Mouse (Mus musculus): ENCODE measurements around the gene Synj2. TPM values are rescaled to one million over a fixed set of nuclear protein-coding genes. Genes with fewer than 3 reads are reported as not detected.

The Synj2 gene
- polyA plus RNA-seq, 1 experiment, result 7.6 TPM

GRCm38 (mm10) chr17:6054934-6055355 lies 113.9 kb downstream of the Synj2 start:
- no peak overlapping the region for H3K4me3 ChIP-seq (ENCODE audit: low read depth, low read length)
- TF ChIP-seq CTCF (IDR thresholded peaks at IDR 0.05; ENCODE audit: low read depth, low read length), result peak; percentile 28
- TF ChIP-seq POLR2A (IDR thresholded peaks at IDR 0.05; ENCODE audit: insufficient read depth, low read length), result no peak
- no peak overlapping the region for H3K9ac ChIP-seq (ENCODE audit: low read depth, poor library complexity, severe bottlenecking)
- peak overlapping the region; percentile 41; the same call in 1 of the 2 replicates for H3K27ac ChIP-seq (ENCODE audit: insufficient read depth, low read length)
- no peaks in the 10 kb centered on the region for H3K27me3 ChIP-seq (ENCODE audit: control insufficient read depth, insufficient read depth, low read length, poor library complexity, severe bottlenecking)
- H3K4me1 ChIP-seq (ENCODE audit: control insufficient read depth, insufficient read depth, low read length), result no peaks in the 10 kb centered on the region
- peaks cover 5% of the 10 kb centered on the region; the same call in 1 of the 2 replicates for H3K36me3 ChIP-seq (ENCODE audit: control insufficient read depth, insufficient read depth, low read length, poor library complexity, severe bottlenecking)
- no peaks in the 10 kb centered on the region for H3K9me3 ChIP-seq (replicated peaks; ENCODE audit: control insufficient read depth, insufficient read depth, low read length, poor library complexity, severe bottlenecking)

GRCm38 (mm10) chr17:6062793-6063192 lies 121.7 kb downstream of the Synj2 start:
- no peak for TF ChIP-seq CTCF (IDR thresholded peaks at IDR 0.05; ENCODE audit: low read depth, low read length)
- TF ChIP-seq EP300 (IDR thresholded peaks at IDR 0.05; ENCODE audit: insufficient read depth, low read depth, low read length), result no peak
- TF ChIP-seq POLR2A (IDR thresholded peaks at IDR 0.05; ENCODE audit: insufficient read depth, low read length), result no peak
- Histone ChIP-seq H3K9ac (ENCODE audit: low read depth, poor library complexity, severe bottlenecking) (no peak overlapping the region), H3K27ac (ENCODE audit: insufficient read depth, low read length) (no peak overlapping the region)

GRCm38 (mm10) chr17:6063532-6063931 lies 122.5 kb downstream of the Synj2 start:
- no peaks in the 10 kb centered on the region for H3K9me3 ChIP-seq (replicated peaks; ENCODE audit: control insufficient read depth, insufficient read depth, low read length, poor library complexity, severe bottlenecking)
- H3K9ac ChIP-seq (ENCODE audit: low read depth, poor library complexity, severe bottlenecking), result no peak overlapping the region
- H3K27me3 ChIP-seq (ENCODE audit: control insufficient read depth, insufficient read depth, low read length, poor library complexity, severe bottlenecking), result no peaks in the 10 kb centered on the region
- H3K36me3 ChIP-seq (ENCODE audit: control insufficient read depth, insufficient read depth, low read length, poor library complexity, severe bottlenecking), result 0 out of 2 replicates have a peak, but pooled peaks cover 3% of the 10 kb centered on the region
- H3K27ac ChIP-seq (ENCODE audit: insufficient read depth, low read length), result no peak overlapping the region
- no peaks in the 10 kb centered on the region for H3K4me1 ChIP-seq (ENCODE audit: control insufficient read depth, insufficient read depth, low read length)
- no peak overlapping the region for H3K4me3 ChIP-seq (ENCODE audit: low read depth, low read length)
- TF ChIP-seq EP300 (IDR thresholded peaks at IDR 0.05; ENCODE audit: insufficient read depth, low read depth, low read length) (no peak), POLR2A (IDR thresholded peaks at IDR 0.05; ENCODE audit: insufficient read depth, low read length) (no peak)

More at GRCm38 (mm10) chr17:6062793-6063192, 121.7 kb downstream of the Synj2 start:
- Histone ChIP-seq H3K36me3 (ENCODE audit: control insufficient read depth, insufficient read depth, low read length, poor library complexity, severe bottlenecking) (0 out of 2 replicates have a peak, but pooled peaks cover 3% of the 10 kb centered on the region), H3K9me3 (replicated peaks; ENCODE audit: control insufficient read depth, insufficient read depth, low read length, poor library complexity, severe bottlenecking) (no peaks in the 10 kb centered on the region), H3K4me1 (ENCODE audit: control insufficient read depth, insufficient read depth, low read length) (no peaks in the 10 kb centered on the region), H3K4me3 (ENCODE audit: low read depth, low read length) (no peak overlapping the region), H3K27me3 (ENCODE audit: control insufficient read depth, insufficient read depth, low read length, poor library complexity, severe bottlenecking) (no peaks in the 10 kb centered on the region)

GRCm38 (mm10) chr17:6066021-6066420 lies 124.9 kb downstream of the Synj2 start:
- no peaks in the 10 kb centered on the region for H3K4me1 ChIP-seq (ENCODE audit: control insufficient read depth, insufficient read depth, low read length)
- 0 out of 2 replicates have a peak, but pooled peaks cover 3% of the 10 kb centered on the region for H3K36me3 ChIP-seq (ENCODE audit: control insufficient read depth, insufficient read depth, low read length, poor library complexity, severe bottlenecking)
- TF ChIP-seq POLR2A (IDR thresholded peaks at IDR 0.05; ENCODE audit: insufficient read depth, low read length) (no peak), CTCF (IDR thresholded peaks at IDR 0.05; ENCODE audit: low read depth, low read length) (no peak), EP300 (IDR thresholded peaks at IDR 0.05; ENCODE audit: insufficient read depth, low read depth, low read length) (no peak)
- H3K27ac ChIP-seq (ENCODE audit: insufficient read depth, low read length), result no peak overlapping the region
- no peak overlapping the region for H3K9ac ChIP-seq (ENCODE audit: low read depth, poor library complexity, severe bottlenecking)
- H3K4me3 ChIP-seq (ENCODE audit: low read depth, low read length), result no peak overlapping the region
- no peaks in the 10 kb centered on the region for H3K9me3 ChIP-seq (replicated peaks; ENCODE audit: control insufficient read depth, insufficient read depth, low read length, poor library complexity, severe bottlenecking)
- H3K27me3 ChIP-seq (ENCODE audit: control insufficient read depth, insufficient read depth, low read length, poor library complexity, severe bottlenecking), result no peaks in the 10 kb centered on the region

GRCm38 (mm10) chr17:6067613-6068012 lies 126.5 kb downstream of the Synj2 start:
- H3K9ac ChIP-seq (ENCODE audit: low read depth, poor library complexity, severe bottlenecking), result no peak overlapping the region
- H3K36me3 ChIP-seq (ENCODE audit: control insufficient read depth, insufficient read depth, low read length, poor library complexity, severe bottlenecking), result 0 out of 2 replicates have a peak, but pooled peaks cover 3% of the 10 kb centered on the region
- no peak overlapping the region for H3K27ac ChIP-seq (ENCODE audit: insufficient read depth, low read length)
- no peaks in the 10 kb centered on the region for H3K4me1 ChIP-seq (ENCODE audit: control insufficient read depth, insufficient read depth, low read length)
- TF ChIP-seq POLR2A (IDR thresholded peaks at IDR 0.05; ENCODE audit: insufficient read depth, low read length), result no peak
- no peak for TF ChIP-seq EP300 (IDR thresholded peaks at IDR 0.05; ENCODE audit: insufficient read depth, low read depth, low read length)
- no peak for TF ChIP-seq CTCF (IDR thresholded peaks at IDR 0.05; ENCODE audit: low read depth, low read length)
- no peaks in the 10 kb centered on the region for H3K27me3 ChIP-seq (ENCODE audit: control insufficient read depth, insufficient read depth, low read length, poor library complexity, severe bottlenecking)
- H3K4me3 ChIP-seq (ENCODE audit: low read depth, low read length), result no peak overlapping the region
- no peaks in the 10 kb centered on the region for H3K9me3 ChIP-seq (replicated peaks; ENCODE audit: control insufficient read depth, insufficient read depth, low read length, poor library complexity, severe bottlenecking)

GRCm38 (mm10) chr17:6069866-6070265 lies 128.8 kb downstream of the Synj2 start:
- H3K36me3 ChIP-seq (ENCODE audit: control insufficient read depth, insufficient read depth, low read length, poor library complexity, severe bottlenecking), result peaks cover 9% of the 10 kb centered on the region; the same call in 1 of the 2 replicates
- TF ChIP-seq EP300 (IDR thresholded peaks at IDR 0.05; ENCODE audit: insufficient read depth, low read depth, low read length), result no peak
- no peak for TF ChIP-seq CTCF (IDR thresholded peaks at IDR 0.05; ENCODE audit: low read depth, low read length)
- no peak for TF ChIP-seq POLR2A (IDR thresholded peaks at IDR 0.05; ENCODE audit: insufficient read depth, low read length)
- H3K27ac ChIP-seq (ENCODE audit: insufficient read depth, low read length), result no peak overlapping the region
- no peaks in the 10 kb centered on the region for H3K4me1 ChIP-seq (ENCODE audit: control insufficient read depth, insufficient read depth, low read length)
- H3K4me3 ChIP-seq (ENCODE audit: low read depth, low read length), result no peak overlapping the region
- H3K27me3 ChIP-seq (ENCODE audit: control insufficient read depth, insufficient read depth, low read length, poor library complexity, severe bottlenecking), result no peaks in the 10 kb centered on the region
- no peak overlapping the region for H3K9ac ChIP-seq (ENCODE audit: low read depth, poor library complexity, severe bottlenecking)
- no peaks in the 10 kb centered on the region for H3K9me3 ChIP-seq (replicated peaks; ENCODE audit: control insufficient read depth, insufficient read depth, low read length, poor library complexity, severe bottlenecking)
